8 mouse cellular contexts compared by ENCODE assay signal in the genomic region with DNA sequence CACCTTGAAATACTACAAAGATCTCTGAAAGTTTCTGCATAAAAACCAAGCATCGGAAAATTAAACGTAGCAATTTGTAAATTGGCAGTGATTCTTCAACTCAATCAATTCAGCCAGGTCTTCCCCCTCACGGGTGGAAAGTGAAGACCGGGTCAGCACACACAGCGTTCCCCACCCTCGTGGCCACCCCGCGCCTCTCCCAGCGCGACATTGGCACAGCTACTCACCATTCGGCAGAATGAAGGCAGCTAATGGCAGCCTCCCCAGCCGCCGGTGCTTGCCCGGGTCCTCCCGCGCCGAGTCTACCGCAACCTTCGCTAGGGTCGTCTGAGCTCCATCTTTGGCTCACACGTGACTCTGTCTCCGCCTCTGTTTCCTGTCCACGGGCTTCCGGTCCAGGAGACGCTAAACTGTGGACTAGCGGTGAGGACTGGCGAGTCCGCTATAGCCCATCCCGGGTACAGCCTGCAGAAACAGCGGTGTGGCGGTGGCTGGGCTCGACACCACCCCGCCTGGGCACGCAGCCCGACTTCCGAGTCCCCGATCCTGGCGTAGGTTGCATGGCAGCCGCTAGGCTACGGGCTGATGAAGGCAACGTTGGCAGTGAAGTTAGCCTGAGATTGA. TPM values are rescaled to one million over a fixed set of nuclear protein-coding genes. Genes with fewer than 3 reads are reported as not detected.
DNase-seq lines count a peak whose midpoint lies in the region; ATAC-seq and TF ChIP-seq lines count a peak whose summit lies in the region.

A gene (minus strand): TSS at position 385 of the 624 bp plus-strand sequence.

- peak within 1 kb of the TSS; percentile 60 for H3ac ChIP-seq in myocyte (ENCODE audit: control insufficient read depth, insufficient read length)

- no peaks in the 10 kb centered on the region for H3K9me3 ChIP-seq in heart, embryonic 13.5 days
- H3K9me3 ChIP-seq in kidney, postnatal 0 days (replicated peaks; ENCODE audit: low read length): no peaks in the 10 kb centered on the region

- WGBS in heart, embryonic 13.5 days: under 1% methylated on average over 41 of the region's 41 CpGs
- under 1% methylated on average over 41 of the region's 41 CpGs for WGBS in kidney, postnatal 0 days
- WGBS in liver, adult 2 months: under 1% methylated on average over 41 of the region's 41 CpGs

- peak; percentile 95 for ATAC-seq in heart, embryonic 13.5 days (ENCODE audit: extremely low read depth, insufficient number of reproducible peaks, low FRiP score, low TSS enrichment)
- ATAC-seq in kidney, postnatal 0 days (replicated peaks; ENCODE audit: low FRiP score, low read depth): peak; percentile 98

- H3K4me2 ChIP-seq in heart, embryonic 13.5 days: peak within 1 kb of the TSS; percentile 72
- H3K4me2 ChIP-seq in kidney, postnatal 0 days (ENCODE audit: low read length): peak within 1 kb of the TSS; percentile 58
- H3K4me2 ChIP-seq in myocyte (ENCODE audit: low read depth): peak within 1 kb of the TSS; percentile 94

- H3K4me1 ChIP-seq in heart, embryonic 13.5 days: peaks cover 14% of the 10 kb centered on the region
- peaks cover 8% of the 10 kb centered on the region; the same call in 1 of the 2 replicates for H3K4me1 ChIP-seq in kidney, postnatal 0 days (replicated peaks; ENCODE audit: insufficient read depth, low read length)
- H3K4me1 ChIP-seq in liver, adult 2 months (ENCODE audit: control insufficient read depth, insufficient read depth, low read length): peaks cover 6% of the 10 kb centered on the region

- peak; percentile 93 for TF ChIP-seq POLR2A in liver, adult 2 months (IDR thresholded peaks at IDR 0.05; ENCODE audit: extremely low read depth, insufficient read depth, low read length)
- TF ChIP-seq POLR2A in myocyte (IDR thresholded peaks at IDR 0.05; ENCODE audit: insufficient read length, low read depth): peak; percentile 97

- H3K27ac ChIP-seq in heart, embryonic 13.5 days (replicated peaks): peak within 1 kb of the TSS; percentile 91
- H3K27ac ChIP-seq in kidney, postnatal 0 days: peak within 1 kb of the TSS; percentile 88
- H3K27ac ChIP-seq in liver, adult 2 months (replicated peaks; ENCODE audit: insufficient read depth, low read depth, low read length): peak within 1 kb of the TSS; percentile 78

- peak within 1 kb of the TSS; percentile 73 for H3K4me3 ChIP-seq in heart, embryonic 13.5 days
- peak within 1 kb of the TSS; percentile 61 for H3K4me3 ChIP-seq in kidney, postnatal 0 days (replicated peaks; ENCODE audit: low read depth, low read length)
- peak within 1 kb of the TSS; percentile 76 for H3K4me3 ChIP-seq in liver, adult 2 months (ENCODE audit: insufficient read depth, low read depth, low read length)
- H3K4me3 ChIP-seq in myocyte: peak within 1 kb of the TSS; percentile 80

- H3K79me2 ChIP-seq in liver, adult 2 months (ENCODE audit: control insufficient read depth, insufficient read depth, low read length): peaks cover 2% of the 10 kb centered on the region; the same call in 1 of the 2 replicates
- peaks cover 14% of the 10 kb centered on the region for H3K79me2 ChIP-seq in myocyte (ENCODE audit: control insufficient read depth, insufficient read depth)

- H3K27me3 ChIP-seq in heart, embryonic 13.5 days (replicated peaks): peaks cover 17% of the 10 kb centered on the region
- H3K27me3 ChIP-seq in kidney, postnatal 0 days (ENCODE audit: insufficient read depth, low read length): no peaks in the 10 kb centered on the region
- H3K27me3 ChIP-seq in liver, adult 2 months (ENCODE audit: control insufficient read depth, insufficient read depth, low read length): no peaks in the 10 kb centered on the region
- H3K27me3 ChIP-seq in myocyte (ENCODE audit: control insufficient read depth, insufficient read depth, insufficient read length): no peaks in the 10 kb centered on the region
- no peaks in the 10 kb centered on the region for H3K27me3 ChIP-seq in splenic B cell, adult 2 months (ENCODE audit: control insufficient read depth, insufficient read depth, low read length, poor library complexity, severe bottlenecking)

- DNase-seq in CD8-positive naive resting alpha-beta T cell, adult 2 months (ENCODE audit: low read depth in 2 of 2, low spot score in 2 of 2): peak; percentile 57 to 58
- peak; percentile 58 for DNase-seq in c-Kit-negative CD71-positive TER-119-positive erythroid progenitor cells, embryonic 14.5 days (ENCODE audit: low read depth, low spot score)
- peak; percentile 82 for DNase-seq in fibroblast of lung, adult 2 months (ENCODE audit: low read depth)
- DNase-seq in kidney, postnatal 0 days (ENCODE audit: low spot score): peak; percentile 95
- DNase-seq in liver, adult 2 months (ENCODE audit: extremely low read depth, low read depth, low spot score): peak; percentile 92
- DNase-seq in splenic B cell, adult 2 months (ENCODE audit: low read depth, low spot score): peak; percentile 85

- peak; percentile 32; the same call in 1 of the 2 replicates for TF ChIP-seq CTCF in kidney, postnatal 0 days (IDR thresholded peaks at IDR 0.05; ENCODE audit: low read depth)
- TF ChIP-seq CTCF in liver, adult 2 months (IDR thresholded peaks at IDR 0.05; ENCODE audit: low read depth, low read length): peak; percentile 60

- H3K36me3 ChIP-seq in heart, embryonic 13.5 days: peaks cover 30% of the 10 kb centered on the region
- H3K36me3 ChIP-seq in kidney, postnatal 0 days (ENCODE audit: insufficient read depth, low read length): no peaks in the 10 kb centered on the region; the same call in 1 of the 2 replicates
- peaks cover 20% of the 10 kb centered on the region for H3K36me3 ChIP-seq in liver, adult 2 months (ENCODE audit: control insufficient read depth, insufficient read depth, low read length)
- peaks cover 29% of the 10 kb centered on the region for H3K36me3 ChIP-seq in myocyte (ENCODE audit: control insufficient read depth, insufficient read depth)
- H3K36me3 ChIP-seq in splenic B cell, adult 2 months (ENCODE audit: control insufficient read depth, insufficient read depth, low read length, poor library complexity, severe bottlenecking): 0 out of 2 replicates have a peak, but pooled peaks cover 1% of the 10 kb centered on the region

- H3K9ac ChIP-seq in heart, embryonic 13.5 days: peak within 1 kb of the TSS; percentile 87
- peak within 1 kb of the TSS; percentile 61 for H3K9ac ChIP-seq in kidney, postnatal 0 days (ENCODE audit: low read depth, low read length)
- H3K9ac ChIP-seq in liver, adult 2 months (ENCODE audit: low read depth, low read length): peak within 1 kb of the TSS; percentile 89

TF ChIP-seq in myocyte, 11 proteins besides CTCF, POLR2A, EP300 and RAD21:
- TF ChIP-seq SRF (IDR thresholded peaks at IDR 0.05; ENCODE audit: control insufficient read depth, insufficient read length, low read depth) (peak; percentile 50), POLR2AphosphoS2 (IDR thresholded peaks at IDR 0.05; ENCODE audit: insufficient read length, low read depth) (peak; percentile 99), MAX (IDR thresholded peaks at IDR 0.05; ENCODE audit: low read depth) (no peak), USF1 (IDR thresholded peaks at IDR 0.05; ENCODE audit: low read depth) (peak; percentile 90), TCF12 (IDR thresholded peaks at IDR 0.05; ENCODE audit: insufficient read depth, poor library complexity, severe bottlenecking) (no peak), TCF3 (IDR thresholded peaks at IDR 0.05; ENCODE audit: insufficient read length, low read depth) (no peak), MYOD1 (IDR thresholded peaks at IDR 0.05; ENCODE audit: control insufficient read depth in 1 of 3, insufficient read length in 2 of 3, low read depth in 2 of 3) (peak in 1 of 3 experiments; percentile 40), E2F4 (IDR thresholded peaks at IDR 0.05; ENCODE audit: insufficient read depth) (no peak), REST (IDR thresholded peaks at IDR 0.05; ENCODE audit: insufficient read depth, insufficient read length) (no peak), MYOG (IDR thresholded peaks at IDR 0.05; ENCODE audit: control insufficient read depth in 1 of 3, insufficient read depth in 1 of 3, insufficient read length in 2 of 3, low read depth in 2 of 3) (peak in 1 of 3 experiments; percentile 36), CEBPB (IDR thresholded peaks at IDR 0.05; ENCODE audit: insufficient read depth, poor library complexity, severe bottlenecking) (no peak)

RNA-seq across cellular contexts. Expression of the gene that starts here (rescaled TPM):
- 105 and 119 TPM in 2 replicates for polyA plus RNA-seq in heart, embryonic 13.5 days (2015; fragmentation: Nextera tagmentation; extraction: Ambion mirVana)
- polyA plus RNA-seq in kidney, postnatal 0 days (2015; fragmentation: Nextera tagmentation; extraction: Ambion mirVana): 144 TPM in 2 replicates
- total RNA-seq in liver, adult 2 months (2014; rRNA removed): 67.5 and 68.2 TPM in 2 replicates
- 25.0 and 28.5 TPM in 2 replicates for polyA plus RNA-seq in liver, adult 2 months (2012; rRNA removed)
- polyA plus RNA-seq in myocyte (2012; fragmentation: generic; extraction: Trizol): 119 TPM

Comparison
In these comparisons a context has a peak if more than half of its experiments do, and no peak if none do; other contexts are left out.
1. Peak in every context shown above with its lines: DNase-seq, ATAC-seq, H3K4me3 ChIP-seq and H3K27ac ChIP-seq.